Mouse (Mus musculus): Measurements from ENCODE around the gene Lman1l.

DNA sequence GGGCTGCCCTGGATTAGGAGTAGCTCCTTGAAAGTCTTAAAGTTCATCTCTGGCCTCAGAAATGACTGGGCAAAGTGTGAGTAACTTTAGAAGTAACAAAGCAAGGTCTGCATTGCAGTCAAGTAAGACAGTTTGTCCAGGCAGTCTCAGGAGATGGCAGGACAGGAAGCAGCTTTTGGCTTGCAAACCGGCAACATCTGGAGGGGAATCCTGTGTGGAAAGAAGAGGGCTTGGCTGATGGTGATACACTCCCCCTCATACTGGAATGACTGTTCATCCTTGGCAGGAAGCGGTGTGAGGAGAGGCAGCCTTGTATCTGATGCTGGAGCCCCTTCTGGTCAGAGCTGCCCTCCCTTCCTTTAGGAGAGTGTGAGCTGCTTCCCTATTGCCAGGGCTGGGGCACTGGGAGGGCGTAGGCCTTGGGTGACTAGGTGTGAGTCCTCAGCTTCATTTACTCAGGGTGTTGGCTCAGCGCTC lies 57.6 kb downstream of the Lman1l start:
- no peak for TF ChIP-seq CTCF (IDR thresholded peaks at IDR 0.05; ENCODE audit: insufficient read depth, low read length)
- TF ChIP-seq POLR2A (IDR thresholded peaks at IDR 0.05; ENCODE audit: borderline replicate concordance, extremely low read depth, low read depth, low read length): no peak
